ENCODE assay signal across 14 mouse cellular contexts in genomic region chr7:100904612-100905011, GRCm38 (mm10).
"Had no signal": no experiment of that assay in that cellular context is flagged by ENCODE, and none has a peak within 500 bp of the region (broad histone marks: within the 10 kb centered on the region; RNA-seq: fewer than 3 reads in every experiment).

No protein-coding gene starts in this region.

- ATAC-seq: liver, postnatal 0 days; midbrain, embryonic 16.5 days had no signal

- DNase-seq: kidney, adult 2 months; kidney, postnatal 4 days; liver; liver, embryonic 13.5 days; liver, postnatal 0 days; right cerebral cortex, postnatal 25 days; thymus, postnatal 36 days had no signal

- H3K9me3 ChIP-seq: limb, embryonic 12.5 days; liver, embryonic 13.5 days; megakaryocyte, embryonic 14.5 days; midbrain, embryonic 12.5 days had no signal

- H3K27me3 ChIP-seq: limb, embryonic 12.5 days; liver, embryonic 13.5 days; midbrain, embryonic 12.5 days had no signal

- H3K4me2 ChIP-seq: limb, embryonic 12.5 days; liver, embryonic 13.5 days; midbrain, embryonic 12.5 days had no signal

- H3K9ac ChIP-seq: limb, embryonic 12.5 days; liver, embryonic 13.5 days; liver, postnatal 0 days; midbrain, embryonic 12.5 days had no signal

- H3K36me3 ChIP-seq: liver, embryonic 13.5 days; midbrain, embryonic 12.5 days had no signal

- H3K27ac ChIP-seq: kidney, postnatal 0 days; layer of hippocampus, adult 2 months; limb, embryonic 12.5 days; liver, embryonic 13.5 days; macrophage; midbrain, embryonic 12.5 days had no signal

- H3K4me3 ChIP-seq: layer of hippocampus, adult 2 months; limb, embryonic 12.5 days; liver, embryonic 13.5 days; megakaryocyte, embryonic 14.5 days; midbrain, embryonic 12.5 days had no signal
